Mouse (Mus musculus): ENCODE measurements around the gene Copb1. TPM values are rescaled to one million over a fixed set of nuclear protein-coding genes. Genes with fewer than 3 reads are reported as not detected.
A peak's percentile ranks its signal among the peaks of the same experiment; 100 is the strongest.

The Copb1 gene
- polyA plus RNA-seq, 1 experiment, result 121 TPM

- no peak overlapping the region for H3K4me3 ChIP-seq (ENCODE audit: low read depth, low read length)
- H3K27ac ChIP-seq (ENCODE audit: insufficient read depth, low read length), result no peak overlapping the region
- H3K36me3 ChIP-seq (ENCODE audit: control insufficient read depth, insufficient read depth, low read length, poor library complexity, severe bottlenecking), result no peaks in the 10 kb centered on the region
- no peaks in the 10 kb centered on the region for H3K4me1 ChIP-seq (ENCODE audit: control insufficient read depth, insufficient read depth, low read length)
- H3K9ac ChIP-seq (ENCODE audit: low read depth, poor library complexity, severe bottlenecking), result no peak overlapping the region
- no peaks in the 10 kb centered on the region for H3K27me3 ChIP-seq (ENCODE audit: control insufficient read depth, insufficient read depth, low read length, poor library complexity, severe bottlenecking)
- no peak for TF ChIP-seq CTCF (IDR thresholded peaks at IDR 0.05; ENCODE audit: low read depth, low read length)
- TF ChIP-seq EP300 (IDR thresholded peaks at IDR 0.05; ENCODE audit: insufficient read depth, low read depth, low read length), result no peak
- H3K9me3 ChIP-seq (replicated peaks; ENCODE audit: control insufficient read depth, insufficient read depth, low read length, poor library complexity, severe bottlenecking), result no peaks in the 10 kb centered on the region
Observed at GRCm38 (mm10) chr7:114281671-114282070, 27.2 kb upstream of the Copb1 start.

GRCm38 (mm10) chr7:114276005-114276752 is 21.7 kb upstream of the Copb1 start, which contains the start of gene Psma1:
Gene Psma1 (minus strand): TSS chr7:114276118.
- H3K9me3 ChIP-seq (replicated peaks; ENCODE audit: control insufficient read depth, insufficient read depth, low read length, poor library complexity, severe bottlenecking), result no peaks in the 10 kb centered on the region
- H3K27ac ChIP-seq (ENCODE audit: insufficient read depth, low read length), result peak within 1 kb of the TSS; percentile 32; the same call in 1 of the 2 replicates
- peak; percentile 78 for TF ChIP-seq POLR2A (IDR thresholded peaks at IDR 0.05; ENCODE audit: insufficient read depth, low read length)
- TF ChIP-seq EP300 (IDR thresholded peaks at IDR 0.05; ENCODE audit: insufficient read depth, low read depth, low read length), result 0 out of 2 replicates have a peak, but pooled peaks have one; percentile 61
- no peak for TF ChIP-seq CTCF (IDR thresholded peaks at IDR 0.05; ENCODE audit: low read depth, low read length)
- H3K27me3 ChIP-seq (ENCODE audit: control insufficient read depth, insufficient read depth, low read length, poor library complexity, severe bottlenecking), result no peaks in the 10 kb centered on the region
- peak within 1 kb of the TSS; percentile 98 for H3K4me3 ChIP-seq (ENCODE audit: low read depth, low read length)
- H3K36me3 ChIP-seq (ENCODE audit: control insufficient read depth, insufficient read depth, low read length, poor library complexity, severe bottlenecking), result peaks cover 21% of the 10 kb centered on the region
- H3K9ac ChIP-seq (ENCODE audit: low read depth, poor library complexity, severe bottlenecking), result peak within 1 kb of the TSS; percentile 70
- no peaks in the 10 kb centered on the region for H3K4me1 ChIP-seq (ENCODE audit: control insufficient read depth, insufficient read depth, low read length)

- H3K27me3 ChIP-seq (ENCODE audit: control insufficient read depth, insufficient read depth, low read length, poor library complexity, severe bottlenecking), result no peaks in the 10 kb centered on the region
- H3K36me3 ChIP-seq (ENCODE audit: control insufficient read depth, insufficient read depth, low read length, poor library complexity, severe bottlenecking), result peaks cover 25% of the 10 kb centered on the region
- H3K4me1 ChIP-seq (ENCODE audit: control insufficient read depth, insufficient read depth, low read length), result no peaks in the 10 kb centered on the region
- H3K27ac ChIP-seq (ENCODE audit: insufficient read depth, low read length), result no peak overlapping the region
- TF ChIP-seq EP300 (IDR thresholded peaks at IDR 0.05; ENCODE audit: insufficient read depth, low read depth, low read length), result no peak
- TF ChIP-seq CTCF (IDR thresholded peaks at IDR 0.05; ENCODE audit: low read depth, low read length), result no peak
- no peak for TF ChIP-seq POLR2A (IDR thresholded peaks at IDR 0.05; ENCODE audit: insufficient read depth, low read length)
- H3K4me3 ChIP-seq (ENCODE audit: low read depth, low read length), result peak overlapping the region; percentile 98
- H3K9ac ChIP-seq (ENCODE audit: low read depth, poor library complexity, severe bottlenecking), result peak overlapping the region; percentile 70
- H3K9me3 ChIP-seq (replicated peaks; ENCODE audit: control insufficient read depth, insufficient read depth, low read length, poor library complexity, severe bottlenecking), result no peaks in the 10 kb centered on the region
Observed at GRCm38 (mm10) chr7:114275372-114276004, 21.0 kb upstream of the Copb1 start.

GRCm38 (mm10) chr7:114268446-114268845 is 13.9 kb upstream of the Copb1 start:
- Histone ChIP-seq H3K4me1 (ENCODE audit: control insufficient read depth, insufficient read depth, low read length) (no peaks in the 10 kb centered on the region), H3K9me3 (replicated peaks; ENCODE audit: control insufficient read depth, insufficient read depth, low read length, poor library complexity, severe bottlenecking) (peaks cover 24% of the 10 kb centered on the region), H3K27me3 (ENCODE audit: control insufficient read depth, insufficient read depth, low read length, poor library complexity, severe bottlenecking) (no peaks in the 10 kb centered on the region), H3K36me3 (ENCODE audit: control insufficient read depth, insufficient read depth, low read length, poor library complexity, severe bottlenecking) (peaks cover 70% of the 10 kb centered on the region), H3K27ac (ENCODE audit: insufficient read depth, low read length) (no peak overlapping the region), H3K9ac (ENCODE audit: low read depth, poor library complexity, severe bottlenecking) (no peak overlapping the region), H3K4me3 (ENCODE audit: low read depth, low read length) (no peak overlapping the region)
- TF ChIP-seq POLR2A (IDR thresholded peaks at IDR 0.05; ENCODE audit: insufficient read depth, low read length) (no peak), EP300 (IDR thresholded peaks at IDR 0.05; ENCODE audit: insufficient read depth, low read depth, low read length) (no peak), CTCF (IDR thresholded peaks at IDR 0.05; ENCODE audit: low read depth, low read length) (no peak)

- Histone ChIP-seq H3K9me3 (replicated peaks; ENCODE audit: control insufficient read depth, insufficient read depth, low read length, poor library complexity, severe bottlenecking) (no peaks in the 10 kb centered on the region), H3K4me1 (ENCODE audit: control insufficient read depth, insufficient read depth, low read length) (no peaks in the 10 kb centered on the region), H3K36me3 (ENCODE audit: control insufficient read depth, insufficient read depth, low read length, poor library complexity, severe bottlenecking) (peaks cover 10% of the 10 kb centered on the region), H3K4me3 (ENCODE audit: low read depth, low read length) (no peak overlapping the region), H3K27me3 (ENCODE audit: control insufficient read depth, insufficient read depth, low read length, poor library complexity, severe bottlenecking) (no peaks in the 10 kb centered on the region), H3K9ac (ENCODE audit: low read depth, poor library complexity, severe bottlenecking) (no peak overlapping the region), H3K27ac (ENCODE audit: insufficient read depth, low read length) (no peak overlapping the region)
- TF ChIP-seq CTCF (IDR thresholded peaks at IDR 0.05; ENCODE audit: low read depth, low read length) (no peak), EP300 (IDR thresholded peaks at IDR 0.05; ENCODE audit: insufficient read depth, low read depth, low read length) (no peak), POLR2A (IDR thresholded peaks at IDR 0.05; ENCODE audit: insufficient read depth, low read length) (no peak)
Observed at GRCm38 (mm10) chr7:114251684-114252083, 2.8 kb downstream of the Copb1 start.

- peaks cover 16% of the 10 kb centered on the region for H3K36me3 ChIP-seq (ENCODE audit: control insufficient read depth, insufficient read depth, low read length, poor library complexity, severe bottlenecking)
- H3K27ac ChIP-seq (ENCODE audit: insufficient read depth, low read length), result no peak overlapping the region
- no peaks in the 10 kb centered on the region for H3K27me3 ChIP-seq (ENCODE audit: control insufficient read depth, insufficient read depth, low read length, poor library complexity, severe bottlenecking)
- TF ChIP-seq CTCF (IDR thresholded peaks at IDR 0.05; ENCODE audit: low read depth, low read length) (no peak), POLR2A (IDR thresholded peaks at IDR 0.05; ENCODE audit: insufficient read depth, low read length) (no peak), EP300 (IDR thresholded peaks at IDR 0.05; ENCODE audit: insufficient read depth, low read depth, low read length) (no peak)
- no peak overlapping the region for H3K9ac ChIP-seq (ENCODE audit: low read depth, poor library complexity, severe bottlenecking)
- H3K4me1 ChIP-seq (ENCODE audit: control insufficient read depth, insufficient read depth, low read length), result no peaks in the 10 kb centered on the region
- H3K4me3 ChIP-seq (ENCODE audit: low read depth, low read length), result no peak overlapping the region
- H3K9me3 ChIP-seq (replicated peaks; ENCODE audit: control insufficient read depth, insufficient read depth, low read length, poor library complexity, severe bottlenecking), result no peaks in the 10 kb centered on the region
Observed at GRCm38 (mm10) chr7:114233980-114234379, 20.5 kb downstream of the Copb1 start.

All from ES-Bruce4 (cell line).